Mouse (Mus musculus) kidney, postnatal 25 days (tissue): ENCODE measurements around the gene 4930568D16Rik.

Experiments used
- DNase-seq, 2 experiments: peaks; one replicate each; pipeline ENCODE4 v3.0.0; 2021; ENCODE audit warnings: mixed read lengths in 2 of 2

4930568D16Rik gene

GRCm38 (mm10) chr2:35342605-35343004, 24.9 kb downstream of the 4930568D16Rik start:
- DNase-seq = no peak

GRCm38 (mm10) chr2:35338707-35339106, 28.8 kb downstream of the 4930568D16Rik start:
- DNase-seq = peak; percentile 17 to 48

- DNase-seq = no peak
These were observed 29.5 kb downstream of the 4930568D16Rik start for GRCm38 (mm10) chr2:35338036-35338435.

- peak; percentile 17 to 45 for DNase-seq
These were observed 30.1 kb downstream of the 4930568D16Rik start for GRCm38 (mm10) chr2:35337419-35337818.

- peak; percentile 100 for DNase-seq
These were observed 30.9 kb downstream of the 4930568D16Rik start, which contains the start of gene Stom for GRCm38 (mm10) chr2:35336388-35337280. Gene Stom (minus strand): TSS chr2:35336976.

GRCm38 (mm10) chr2:35335620-35336019, 31.9 kb downstream of the 4930568D16Rik start:
- DNase-seq = no peak

- DNase-seq = no peak
These were observed 33.9 kb downstream of the 4930568D16Rik start for GRCm38 (mm10) chr2:35333670-35334069.

- no peak for DNase-seq
These were observed 36.3 kb downstream of the 4930568D16Rik start for GRCm38 (mm10) chr2:35331205-35331604.

GRCm38 (mm10) chr2:35329061-35329460, 38.5 kb downstream of the 4930568D16Rik start:
- DNase-seq = no peak

- DNase-seq = no peak
These were observed 39.3 kb downstream of the 4930568D16Rik start for GRCm38 (mm10) chr2:35328064-35328792.

- no peak for DNase-seq
These were observed 39.9 kb downstream of the 4930568D16Rik start for GRCm38 (mm10) chr2:35327583-35327982.

- no peak for DNase-seq
These were observed 40.6 kb downstream of the 4930568D16Rik start for GRCm38 (mm10) chr2:35326931-35327330.

GRCm38 (mm10) chr2:35325930-35326329, 41.6 kb downstream of the 4930568D16Rik start:
- no peak for DNase-seq

- DNase-seq = peak in 1 of 2 experiments; percentile 10
These were observed 44.9 kb downstream of the 4930568D16Rik start for GRCm38 (mm10) chr2:35322404-35323164.

GRCm38 (mm10) chr2:35320399-35320798, 47.1 kb downstream of the 4930568D16Rik start:
- DNase-seq = no peak

- no peak for DNase-seq
These were observed 49.1 kb downstream of the 4930568D16Rik start for GRCm38 (mm10) chr2:35318405-35318804.

- no peak for DNase-seq
These were observed 49.9 kb downstream of the 4930568D16Rik start for GRCm38 (mm10) chr2:35317604-35318003.

- no peak for DNase-seq
These were observed 53.2 kb downstream of the 4930568D16Rik start for GRCm38 (mm10) chr2:35314300-35314699.

GRCm38 (mm10) chr2:35309906-35310493, 57.5 kb downstream of the 4930568D16Rik start:
- no peak for DNase-seq

GRCm38 (mm10) chr2:35308166-35308565, 59.4 kb downstream of the 4930568D16Rik start:
- DNase-seq = no peak
